Mouse (Mus musculus): ENCODE results near the gene Actr8. TPM values are rescaled to one million over a fixed set of nuclear protein-coding genes. Genes with fewer than 3 reads are reported as not detected.

Gene Actr8
- polyA plus RNA-seq, 1 experiment from 2014 or later: 56.0 TPM

GRCm38 (mm10) chr14:30018846-30019245, 40.7 kb downstream of the Actr8 start:
- H3K9me3 ChIP-seq (replicated peaks; ENCODE audit: control insufficient read depth, low read length): no peaks in the 10 kb centered on the region
- no peak overlapping the region for H3K4me3 ChIP-seq (replicated peaks; ENCODE audit: low read length)
- H3K9ac ChIP-seq (ENCODE audit: low read length): no peak overlapping the region
- WGBS: 88% methylated on average over 6 of the region's 6 CpGs
- no peak overlapping the region for H3K27ac ChIP-seq (ENCODE audit: low read length)
- no peaks in the 10 kb centered on the region for H3K27me3 ChIP-seq (ENCODE audit: control insufficient read depth, insufficient read depth, low read length)
- H3K4me1 ChIP-seq (ENCODE audit: control insufficient read depth, insufficient read depth, low read length): no peaks in the 10 kb centered on the region
- ATAC-seq (ENCODE audit: insufficient read depth, low FRiP score): no peak
- no peaks in the 10 kb centered on the region for H3K36me3 ChIP-seq (ENCODE audit: control insufficient read depth, insufficient read depth, low read length)
- H3K4me2 ChIP-seq (ENCODE audit: low read depth, low read length): no peak overlapping the region

GRCm38 (mm10) chr14:30019375-30019774, 41.2 kb downstream of the Actr8 start:
- Histone ChIP-seq H3K4me3 (replicated peaks; ENCODE audit: low read length) (no peak overlapping the region), H3K27me3 (ENCODE audit: control insufficient read depth, insufficient read depth, low read length) (no peaks in the 10 kb centered on the region), H3K9ac (ENCODE audit: low read length) (no peak overlapping the region), H3K27ac (ENCODE audit: low read length) (no peak overlapping the region), H3K4me1 (ENCODE audit: control insufficient read depth, insufficient read depth, low read length) (no peaks in the 10 kb centered on the region), H3K36me3 (ENCODE audit: control insufficient read depth, insufficient read depth, low read length) (no peaks in the 10 kb centered on the region), H3K4me2 (ENCODE audit: low read depth, low read length) (no peak overlapping the region), H3K9me3 (replicated peaks; ENCODE audit: control insufficient read depth, low read length) (no peaks in the 10 kb centered on the region)
- no peak for ATAC-seq (ENCODE audit: insufficient read depth, low FRiP score)
- 95% methylated on average over 8 of the region's 8 CpGs for WGBS

GRCm38 (mm10) chr14:30019792-30020575, 41.8 kb downstream of the Actr8 start:
- H3K4me3 ChIP-seq (replicated peaks; ENCODE audit: low read length): no peak overlapping the region
- H3K36me3 ChIP-seq (ENCODE audit: control insufficient read depth, insufficient read depth, low read length): no peaks in the 10 kb centered on the region
- no peaks in the 10 kb centered on the region for H3K27me3 ChIP-seq (ENCODE audit: control insufficient read depth, insufficient read depth, low read length)
- ATAC-seq (ENCODE audit: insufficient read depth, low FRiP score): no peak
- H3K4me2 ChIP-seq (ENCODE audit: low read depth, low read length): no peak overlapping the region
- 60% methylated on average over 9 of the region's 9 CpGs for WGBS
- no peak overlapping the region for H3K27ac ChIP-seq (ENCODE audit: low read length)
- no peaks in the 10 kb centered on the region for H3K9me3 ChIP-seq (replicated peaks; ENCODE audit: control insufficient read depth, low read length)
- no peak overlapping the region for H3K9ac ChIP-seq (ENCODE audit: low read length)
- H3K4me1 ChIP-seq (ENCODE audit: control insufficient read depth, insufficient read depth, low read length): no peaks in the 10 kb centered on the region

- no peak overlapping the region for H3K9ac ChIP-seq (ENCODE audit: low read length)
- H3K9me3 ChIP-seq (replicated peaks; ENCODE audit: control insufficient read depth, low read length): no peaks in the 10 kb centered on the region
- 86% methylated on average over 6 of the region's 6 CpGs for WGBS
- no peak overlapping the region for H3K27ac ChIP-seq (ENCODE audit: low read length)
- no peak overlapping the region for H3K4me2 ChIP-seq (ENCODE audit: low read depth, low read length)
- H3K27me3 ChIP-seq (ENCODE audit: control insufficient read depth, insufficient read depth, low read length): no peaks in the 10 kb centered on the region
- no peak overlapping the region for H3K4me3 ChIP-seq (replicated peaks; ENCODE audit: low read length)
- ATAC-seq (ENCODE audit: insufficient read depth, low FRiP score): no peak
- no peaks in the 10 kb centered on the region for H3K4me1 ChIP-seq (ENCODE audit: control insufficient read depth, insufficient read depth, low read length)
- no peaks in the 10 kb centered on the region for H3K36me3 ChIP-seq (ENCODE audit: control insufficient read depth, insufficient read depth, low read length)
Measured at GRCm38 (mm10) chr14:30022471-30022870, 44.3 kb downstream of the Actr8 start.

GRCm38 (mm10) chr14:30024387-30024786, 46.2 kb downstream of the Actr8 start:
- H3K9me3 ChIP-seq (replicated peaks; ENCODE audit: control insufficient read depth, low read length): no peaks in the 10 kb centered on the region
- no peaks in the 10 kb centered on the region for H3K4me1 ChIP-seq (ENCODE audit: control insufficient read depth, insufficient read depth, low read length)
- H3K9ac ChIP-seq (ENCODE audit: low read length): no peak overlapping the region
- H3K4me2 ChIP-seq (ENCODE audit: low read depth, low read length): no peak overlapping the region
- no peak for ATAC-seq (ENCODE audit: insufficient read depth, low FRiP score)
- no peak overlapping the region for H3K27ac ChIP-seq (ENCODE audit: low read length)
- no peaks in the 10 kb centered on the region for H3K27me3 ChIP-seq (ENCODE audit: control insufficient read depth, insufficient read depth, low read length)
- H3K4me3 ChIP-seq (replicated peaks; ENCODE audit: low read length): no peak overlapping the region
- 41% methylated on average over 7 of the region's 7 CpGs for WGBS
- H3K36me3 ChIP-seq (ENCODE audit: control insufficient read depth, insufficient read depth, low read length): no peaks in the 10 kb centered on the region

- Histone ChIP-seq H3K27ac (ENCODE audit: low read length) (no peak overlapping the region), H3K9ac (ENCODE audit: low read length) (no peak overlapping the region), H3K9me3 (replicated peaks; ENCODE audit: control insufficient read depth, low read length) (no peaks in the 10 kb centered on the region), H3K4me3 (replicated peaks; ENCODE audit: low read length) (no peak overlapping the region), H3K4me2 (ENCODE audit: low read depth, low read length) (no peak overlapping the region), H3K4me1 (ENCODE audit: control insufficient read depth, insufficient read depth, low read length) (no peaks in the 10 kb centered on the region), H3K36me3 (ENCODE audit: control insufficient read depth, insufficient read depth, low read length) (no peaks in the 10 kb centered on the region), H3K27me3 (ENCODE audit: control insufficient read depth, insufficient read depth, low read length) (no peaks in the 10 kb centered on the region)
- ATAC-seq (ENCODE audit: insufficient read depth, low FRiP score): no peak
- 49% methylated on average over 2 of the region's 2 CpGs for WGBS
Measured at GRCm38 (mm10) chr14:30027378-30027777, 49.2 kb downstream of the Actr8 start.

- no peaks in the 10 kb centered on the region for H3K4me1 ChIP-seq (ENCODE audit: control insufficient read depth, insufficient read depth, low read length)
- WGBS: 56% methylated on average over 8 of the region's 8 CpGs
- H3K9me3 ChIP-seq (replicated peaks; ENCODE audit: control insufficient read depth, low read length): no peaks in the 10 kb centered on the region
- no peak overlapping the region for H3K9ac ChIP-seq (ENCODE audit: low read length)
- H3K4me2 ChIP-seq (ENCODE audit: low read depth, low read length): no peak overlapping the region
- no peak for ATAC-seq (ENCODE audit: insufficient read depth, low FRiP score)
- no peaks in the 10 kb centered on the region for H3K36me3 ChIP-seq (ENCODE audit: control insufficient read depth, insufficient read depth, low read length)
- H3K27ac ChIP-seq (ENCODE audit: low read length): no peak overlapping the region
- H3K4me3 ChIP-seq (replicated peaks; ENCODE audit: low read length): no peak overlapping the region
- H3K27me3 ChIP-seq (ENCODE audit: control insufficient read depth, insufficient read depth, low read length): no peaks in the 10 kb centered on the region
Measured at GRCm38 (mm10) chr14:30033405-30033804, 55.3 kb downstream of the Actr8 start.

- no peak for ATAC-seq (ENCODE audit: insufficient read depth, low FRiP score)
- Histone ChIP-seq H3K9ac (ENCODE audit: low read length) (no peak overlapping the region), H3K4me3 (replicated peaks; ENCODE audit: low read length) (no peak overlapping the region), H3K4me2 (ENCODE audit: low read depth, low read length) (no peak overlapping the region), H3K4me1 (ENCODE audit: control insufficient read depth, insufficient read depth, low read length) (no peaks in the 10 kb centered on the region), H3K9me3 (replicated peaks; ENCODE audit: control insufficient read depth, low read length) (no peaks in the 10 kb centered on the region), H3K27me3 (ENCODE audit: control insufficient read depth, insufficient read depth, low read length) (no peaks in the 10 kb centered on the region), H3K27ac (ENCODE audit: low read length) (no peak overlapping the region), H3K36me3 (ENCODE audit: control insufficient read depth, insufficient read depth, low read length) (no peaks in the 10 kb centered on the region)
- 87% methylated on average over 18 of the region's 18 CpGs for WGBS
Measured at GRCm38 (mm10) chr14:30038431-30038830, 60.3 kb downstream of the Actr8 start.

- Histone ChIP-seq H3K9me3 (replicated peaks; ENCODE audit: control insufficient read depth, low read length) (no peaks in the 10 kb centered on the region), H3K9ac (ENCODE audit: low read length) (no peak overlapping the region), H3K27me3 (ENCODE audit: control insufficient read depth, insufficient read depth, low read length) (no peaks in the 10 kb centered on the region), H3K36me3 (ENCODE audit: control insufficient read depth, insufficient read depth, low read length) (no peaks in the 10 kb centered on the region), H3K4me3 (replicated peaks; ENCODE audit: low read length) (no peak overlapping the region), H3K4me2 (ENCODE audit: low read depth, low read length) (no peak overlapping the region), H3K4me1 (ENCODE audit: control insufficient read depth, insufficient read depth, low read length) (no peaks in the 10 kb centered on the region), H3K27ac (ENCODE audit: low read length) (no peak overlapping the region)
- no peak for ATAC-seq (ENCODE audit: insufficient read depth, low FRiP score)
- WGBS: 56% methylated on average over 4 of the region's 4 CpGs
Measured at GRCm38 (mm10) chr14:30039413-30039812, 61.3 kb downstream of the Actr8 start.

All from stomach, embryonic 16.5 days (tissue).